Mouse (Mus musculus) stomach, embryonic 14.5 days (tissue): ENCODE data around the gene Mical2. TPM values are rescaled to one million over a fixed set of nuclear protein-coding genes. Genes with fewer than 3 reads are reported as not detected.

Experiments used
- ATAC-seq: fragments of 200-750 bp; cut with Nextera tagmentation; 2 replicates; pipeline ENCODE4 v1.8.0; 2017; ENCODE audit warnings: low read depth, moderate TSS enrichment; ENCODE audit not compliant: insufficient number of reproducible peaks, insufficient read depth, low FRiP score
- H3K27ac ChIP-seq: fragments of 300-500 bp; sonication (generic); 2 replicates; pipeline ENCODE4 v1.5.1; 2014; ENCODE audit warnings: mild to moderate bottlenecking, low read length, moderate library complexity, mixed read lengths
- H3K27me3 ChIP-seq: fragments of 300-500 bp; sonication (generic); 2 replicates; pipeline ENCODE4 v1.6.1; 2014; ENCODE audit warnings: low read length, control low read depth, mixed read lengths; ENCODE audit not compliant: control insufficient read depth, insufficient read depth
- H3K36me3 ChIP-seq: fragments of 300-500 bp; sonication (generic); 2 replicates; pipeline ENCODE4 v1.6.1; 2014; ENCODE audit warnings: mild to moderate bottlenecking, control low read depth, low read length, moderate library complexity, mixed read lengths; ENCODE audit not compliant: control insufficient read depth, insufficient read depth
- H3K4me1 ChIP-seq: fragments of 300-500 bp; sonication (generic); 2 replicates; pipeline ENCODE4 v1.6.1; 2014; ENCODE audit warnings: low read length, control low read depth, mixed read lengths; ENCODE audit not compliant: control insufficient read depth, insufficient read depth
- H3K4me2 ChIP-seq: fragments of 300-500 bp; sonication (generic); replicated peaks from 2 replicates; pipeline ENCODE4 v1.6.1; 2014; ENCODE audit warnings: low read depth, low read length, control low read depth
- H3K4me3 ChIP-seq: fragments of 300-500 bp; sonication (generic); 2 replicates; pipeline ENCODE4 v1.5.1; 2014; ENCODE audit warnings: low read depth, low read length, control low read depth
- H3K9ac ChIP-seq: fragments of 300-500 bp; sonication (generic); replicated peaks from 2 replicates; pipeline ENCODE4 v1.6.1; 2014; ENCODE audit warnings: low read depth, mild to moderate bottlenecking, control low read depth, low read length, moderate library complexity, mixed read lengths
- H3K9me3 ChIP-seq: fragments of 300-500 bp; sonication (generic); 2 replicates; pipeline ENCODE4 v1.6.1; 2016; ENCODE audit warnings: low read depth, low read length, control low read depth; ENCODE audit not compliant: control insufficient read depth
- WGBS: fragments of 180-500 bp; shearing (Covaris S2); extraction: QIAGEN DNeasy Blood & Tissue Kit; methylation state at CpG from one replicate; pipeline ENCODE4 v1.1.7; 2014; 5-methylcytosine and 5-hydroxymethylcytosine counted together
- polyA plus RNA-seq: library from polyadenylated mRNA; unstranded; fragments of >200 nt; fragmentation: Nextera tagmentation; extraction: Ambion mirVana; gene quantifications from 2 replicates; pipeline ENCODE4 v1.2.1, GENCODE M21; 2014

Mical2 gene
- polyA plus RNA-seq, 1 experiment from 2014 or later, result 10.7 TPM

DNA sequence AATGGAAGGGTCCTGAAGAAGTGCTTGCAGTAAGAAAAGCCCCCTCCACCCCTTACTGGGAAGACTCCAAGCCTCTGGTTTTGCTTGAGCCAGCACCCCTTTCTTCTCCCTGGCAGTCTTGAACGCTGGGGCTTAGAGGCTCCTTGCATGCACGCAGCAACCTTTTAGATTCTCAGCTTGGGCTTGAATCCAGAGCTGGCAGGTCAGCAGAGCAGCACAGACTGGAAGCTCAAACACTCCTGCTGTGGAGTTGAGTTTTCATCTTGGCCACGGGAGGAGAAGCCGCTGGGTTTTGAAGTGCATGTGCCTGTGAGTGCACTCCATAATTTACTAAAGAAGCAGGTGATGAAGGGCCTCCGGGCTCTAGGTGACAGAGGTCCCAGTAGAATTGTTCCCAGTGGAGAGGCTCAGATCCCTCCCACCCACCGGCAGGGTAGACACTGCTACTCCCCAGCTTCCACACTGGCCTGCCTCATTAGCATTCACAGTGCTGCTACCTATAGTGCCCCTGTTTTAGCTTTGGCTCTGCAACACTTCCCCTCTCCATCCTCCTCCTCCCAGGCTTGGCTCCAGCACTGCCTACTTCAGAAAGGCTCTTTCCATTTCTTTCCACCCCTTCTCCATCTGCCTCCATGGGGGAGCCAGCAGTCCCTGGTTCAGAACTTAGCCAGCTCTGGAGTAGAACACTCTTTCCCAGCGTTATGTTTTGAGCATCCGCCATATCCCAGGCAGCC is 15.7 kb downstream of the Mical2 start:
- H3K4me3 ChIP-seq, result no peak overlapping the region
- 67% methylated on average over 8 of the region's 8 CpGs for WGBS
- H3K27ac ChIP-seq, result no peak overlapping the region
- no peaks in the 10 kb centered on the region for H3K36me3 ChIP-seq
- no peak for ATAC-seq
- H3K9me3 ChIP-seq, result no peaks in the 10 kb centered on the region
- H3K4me2 ChIP-seq, result no peak overlapping the region
- H3K27me3 ChIP-seq, result no peaks in the 10 kb centered on the region
- no peak overlapping the region for H3K9ac ChIP-seq
- H3K4me1 ChIP-seq, result no peaks in the 10 kb centered on the region

- H3K27ac ChIP-seq, result no peak overlapping the region
- H3K9me3 ChIP-seq, result no peaks in the 10 kb centered on the region
- H3K4me1 ChIP-seq, result no peaks in the 10 kb centered on the region
- no peak overlapping the region for H3K4me2 ChIP-seq
- H3K36me3 ChIP-seq, result no peaks in the 10 kb centered on the region
- no peak overlapping the region for H3K4me3 ChIP-seq
- no peak overlapping the region for H3K9ac ChIP-seq
- 99% methylated on average over 3 of the region's 3 CpGs for WGBS
- no peak for ATAC-seq
- no peaks in the 10 kb centered on the region for H3K27me3 ChIP-seq
Observed at GRCm38 (mm10) chr7:112241945-112242329, 16.3 kb downstream of the Mical2 start.

- Histone ChIP-seq H3K27ac (no peak overlapping the region), H3K36me3 (no peaks in the 10 kb centered on the region), H3K4me1 (no peaks in the 10 kb centered on the region), H3K27me3 (no peaks in the 10 kb centered on the region), H3K9me3 (no peaks in the 10 kb centered on the region), H3K9ac (no peak overlapping the region), H3K4me3 (no peak overlapping the region), H3K4me2 (no peak overlapping the region)
- WGBS, result 80% methylated on average over 6 of the region's 6 CpGs
- no peak for ATAC-seq
Observed at GRCm38 (mm10) chr7:112242587-112242986, 16.9 kb downstream of the Mical2 start.

DNA sequence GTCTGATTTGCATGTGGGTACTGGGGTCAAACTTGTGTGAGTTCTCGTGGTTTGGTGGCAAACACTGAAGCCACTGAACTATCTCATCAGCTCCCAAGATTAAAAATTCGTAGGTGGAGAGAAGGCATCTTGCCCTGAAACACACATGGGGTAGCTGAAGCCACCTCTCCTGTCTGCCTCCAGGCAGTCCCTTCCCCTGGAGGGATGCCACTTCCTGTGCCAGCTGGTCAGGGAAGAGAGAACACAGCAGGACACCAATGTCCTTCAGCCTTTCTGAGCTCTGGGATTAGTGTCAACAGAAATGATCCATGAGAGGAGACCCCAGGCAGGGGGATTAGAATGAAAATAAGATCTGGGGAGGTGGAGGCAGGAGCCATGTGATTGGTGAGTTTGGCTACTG is 18.4 kb downstream of the Mical2 start:
- H3K9ac ChIP-seq, result no peak overlapping the region
- H3K27me3 ChIP-seq, result no peaks in the 10 kb centered on the region
- H3K27ac ChIP-seq, result no peak overlapping the region
- no peaks in the 10 kb centered on the region for H3K9me3 ChIP-seq
- no peaks in the 10 kb centered on the region for H3K4me1 ChIP-seq
- H3K4me2 ChIP-seq, result no peak overlapping the region
- no peaks in the 10 kb centered on the region for H3K36me3 ChIP-seq
- H3K4me3 ChIP-seq, result no peak overlapping the region
- no peak for ATAC-seq
- 56% methylated on average over 2 of the region's 2 CpGs for WGBS

GRCm38 (mm10) chr7:112244683-112245082 is 19.0 kb downstream of the Mical2 start:
- ATAC-seq, result no peak
- Histone ChIP-seq H3K27me3 (no peaks in the 10 kb centered on the region), H3K27ac (no peak overlapping the region), H3K9ac (no peak overlapping the region), H3K9me3 (no peaks in the 10 kb centered on the region), H3K36me3 (no peaks in the 10 kb centered on the region), H3K4me3 (no peak overlapping the region), H3K4me1 (no peaks in the 10 kb centered on the region), H3K4me2 (no peak overlapping the region)
- WGBS, result 26% methylated on average over 6 of the region's 6 CpGs

GRCm38 (mm10) chr7:112245839-112246438 is 20.3 kb downstream of the Mical2 start:
- no peaks in the 10 kb centered on the region for H3K4me1 ChIP-seq
- H3K27ac ChIP-seq, result no peak overlapping the region
- no peaks in the 10 kb centered on the region for H3K9me3 ChIP-seq
- H3K36me3 ChIP-seq, result no peaks in the 10 kb centered on the region
- H3K4me3 ChIP-seq, result no peak overlapping the region
- no peak for ATAC-seq
- no peaks in the 10 kb centered on the region for H3K27me3 ChIP-seq
- no peak overlapping the region for H3K9ac ChIP-seq
- H3K4me2 ChIP-seq, result no peak overlapping the region
- 73% methylated on average over 4 of the region's 4 CpGs for whole genome bisulfite sequencing

DNA sequence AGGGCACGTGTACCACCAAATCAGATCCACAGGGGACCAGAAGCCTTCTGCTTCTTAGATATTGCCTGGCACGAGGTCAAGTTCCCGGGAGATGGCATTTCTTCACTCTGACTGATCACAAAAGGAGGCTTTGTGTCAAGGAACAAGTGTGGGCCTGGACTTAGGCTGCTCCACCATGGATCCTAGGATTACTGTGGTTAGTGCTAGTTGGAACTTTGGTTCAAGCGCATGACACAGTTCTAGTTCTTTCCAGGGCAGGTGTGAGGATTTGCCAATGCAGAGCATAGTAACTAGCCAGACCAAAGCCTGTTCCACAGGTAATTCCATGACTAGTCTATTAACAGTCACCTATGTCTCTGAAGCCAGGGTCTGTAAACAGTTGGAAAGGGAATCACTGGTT is 20.8 kb downstream of the Mical2 start:
- Histone ChIP-seq H3K4me3 (no peak overlapping the region), H3K9me3 (no peaks in the 10 kb centered on the region), H3K9ac (no peak overlapping the region), H3K4me2 (no peak overlapping the region), H3K27me3 (no peaks in the 10 kb centered on the region), H3K4me1 (no peaks in the 10 kb centered on the region), H3K36me3 (no peaks in the 10 kb centered on the region), H3K27ac (no peak overlapping the region)
- 84% methylated on average over 4 of the region's 4 CpGs for WGBS
- ATAC-seq, result no peak

GRCm38 (mm10) chr7:112247890-112248289 is 22.2 kb downstream of the Mical2 start:
- H3K4me2 ChIP-seq, result no peak overlapping the region

More at GRCm38 (mm10) chr7:112247890-112248289, 22.2 kb downstream of the Mical2 start:
- H3K4me1 ChIP-seq, result 0 out of 2 replicates have a peak, but pooled peaks cover 4% of the 10 kb centered on the region
- H3K4me3 ChIP-seq, result no peak overlapping the region
- no peaks in the 10 kb centered on the region for H3K36me3 ChIP-seq
- no peaks in the 10 kb centered on the region for H3K27me3 ChIP-seq
- no peak overlapping the region for H3K27ac ChIP-seq
- no peaks in the 10 kb centered on the region for H3K9me3 ChIP-seq
- ATAC-seq, result no peak
- no peak overlapping the region for H3K9ac ChIP-seq
- WGBS, result 75% methylated on average over 3 of the region's 3 CpGs
